Mouse (Mus musculus) liver (tissue): Measurements from ENCODE around the gene Gm14124.
"Not testable (repeated sequence)": the region's sequence is repeated elsewhere in the genome, so short reads cannot be mapped to it uniquely, and the experiment has no call there.

Source experiments
- DNase-seq: peaks from one replicate; pipeline ENCODE4 v3.0.0-alpha.2; 2020; ENCODE audit warnings: mixed read lengths

Gm14124 gene

GRCm38 (mm10) chr2:150257291-150257690, at the start of gene Gm14124:
Gene Gm14124 (plus strand): TSS chr2:150257517.
- not testable (repeated sequence) for DNase-seq

GRCm38 (mm10) chr2:150217600-150218362, 39.5 kb upstream of the Gm14124 start, which contains the start of gene Zfp937:
Gene Zfp937 (plus strand): TSS chr2:150218073.
- peak; percentile 17 for DNase-seq

GRCm38 (mm10) chr2:150218363-150218725, 39.0 kb upstream of the Gm14124 start:
- DNase-seq, result not testable (repeated sequence)

- not testable (repeated sequence) for DNase-seq
These were observed 34.1 kb upstream of the Gm14124 start for GRCm38 (mm10) chr2:150223263-150223662.

- no peak for DNase-seq
These were observed 14.1 kb upstream of the Gm14124 start for GRCm38 (mm10) chr2:150243211-150243610.

- DNase-seq, result not testable (repeated sequence)
These were observed 1.8 kb upstream of the Gm14124 start, which contains the start of gene Gm21994 for GRCm38 (mm10) chr2:150255491-150255890. Gene Gm21994 (minus strand): TSS chr2:150255591.

- not testable (repeated sequence) for DNase-seq
These were observed 456 bp upstream of the Gm14124 start for GRCm38 (mm10) chr2:150256861-150257260.

- DNase-seq, result no peak
These were observed 36.4 kb downstream of the Gm14124 start for GRCm38 (mm10) chr2:150293669-150294068.

- DNase-seq, result no peak
These were observed 41.8 kb downstream of the Gm14124 start for GRCm38 (mm10) chr2:150299096-150299495.

- peak; percentile 5 for DNase-seq
These were observed 50.0 kb downstream of the Gm14124 start for GRCm38 (mm10) chr2:150307183-150307773.

- DNase-seq, result peak; percentile 86
These were observed 53.9 kb downstream of the Gm14124 start for GRCm38 (mm10) chr2:150310952-150311884.

- no peak for DNase-seq
These were observed 58.8 kb downstream of the Gm14124 start for GRCm38 (mm10) chr2:150316140-150316539.

- DNase-seq, result no peak
These were observed 61.7 kb downstream of the Gm14124 start for GRCm38 (mm10) chr2:150318973-150319372.
